Mouse (Mus musculus) intestine, embryonic 16.5 days (tissue): ENCODE results near the gene Gpr158. TPM values are rescaled to one million over a fixed set of nuclear protein-coding genes. Genes with fewer than 3 reads are reported as not detected.

Experiments
- ATAC-seq: fragments of 200-750 bp; cut with Nextera tagmentation; 2 replicates; pipeline ENCODE4 v1.8.0; 2017; ENCODE audit warnings: moderate TSS enrichment, moderate library complexity
- H3K27ac ChIP-seq: fragments of 300-500 bp; sonication (generic); 2 replicates; pipeline ENCODE4 v1.5.1; 2014; ENCODE audit warnings: mild to moderate bottlenecking, low read length
- H3K27me3 ChIP-seq: fragments of 300-500 bp; sonication (generic); replicated peaks from 2 replicates; pipeline ENCODE4 v1.6.1; 2014; ENCODE audit warnings: low read length, control low read depth, mixed read lengths; ENCODE audit not compliant: control insufficient read depth, insufficient read depth
- H3K36me3 ChIP-seq: fragments of 300-500 bp; sonication (generic); 2 replicates; pipeline ENCODE4 v1.6.1; 2014; ENCODE audit warnings: low read length, control low read depth; ENCODE audit not compliant: control insufficient read depth, insufficient read depth
- H3K4me1 ChIP-seq: fragments of 300-500 bp; sonication (generic); 2 replicates; pipeline ENCODE4 v1.6.1; 2014; ENCODE audit warnings: low read length, control low read depth, mixed read lengths; ENCODE audit not compliant: control insufficient read depth, insufficient read depth
- H3K4me2 ChIP-seq: fragments of 300-500 bp; sonication (generic); 2 replicates; pipeline ENCODE4 v1.6.1; 2014; ENCODE audit warnings: low read depth, low read length, control low read depth
- H3K4me3 ChIP-seq: fragments of 300-500 bp; sonication (generic); 2 replicates; pipeline ENCODE4 v1.5.1; 2014; ENCODE audit warnings: mild to moderate bottlenecking, low read length
- H3K9ac ChIP-seq: fragments of 300-500 bp; sonication (generic); 2 replicates; pipeline ENCODE4 v1.6.1; 2014; ENCODE audit warnings: low read depth, low read length
- H3K9me3 ChIP-seq: fragments of 300-500 bp; sonication (generic); 2 replicates; pipeline ENCODE4 v1.6.1; 2016; ENCODE audit warnings: low read length, control low read depth; ENCODE audit not compliant: control insufficient read depth
- WGBS: fragments of 180-500 bp; shearing (Covaris S2); extraction: QIAGEN DNeasy Blood & Tissue Kit; methylation state at CpG from one replicate; pipeline ENCODE4 v1.1.7; 2014; 5-methylcytosine and 5-hydroxymethylcytosine counted together
- polyA plus RNA-seq: library from polyadenylated mRNA; unstranded; fragments of >200 nt; fragmentation: Nextera tagmentation; extraction: Ambion mirVana; gene quantifications from 2 replicates; pipeline ENCODE4 v1.2.1, GENCODE M21; 2015

Gene Gpr158
- 0.02 TPM in 1 of 2 replicates, not detected in the other for polyA plus RNA-seq

- no peaks in the 10 kb centered on the region for H3K36me3 ChIP-seq
- H3K9me3 ChIP-seq, result no peaks in the 10 kb centered on the region
- H3K4me2 ChIP-seq, result peak within 1 kb of the TSS; percentile 57
- 5% methylated on average over 43 of the region's 43 CpGs for WGBS
- H3K27me3 ChIP-seq, result peaks cover 17% of the 10 kb centered on the region
- peak; percentile 94 for ATAC-seq
- H3K9ac ChIP-seq, result no peak within 1 kb of the TSS
- no peak within 1 kb of the TSS for H3K27ac ChIP-seq
- H3K4me1 ChIP-seq, result 0 out of 2 replicates have a peak, but pooled peaks cover 5% of the 10 kb centered on the region
- peak within 1 kb of the TSS; percentile 46 for H3K4me3 ChIP-seq
These were observed at the start of gene Gpr158 for GRCm38 (mm10) chr2:21367345-21368111. TSS of gene Gpr158 (plus strand) at chr2:21367542.

- H3K4me3 ChIP-seq, result no peak overlapping the region
- H3K27ac ChIP-seq, result no peak overlapping the region
- H3K9me3 ChIP-seq, result no peaks in the 10 kb centered on the region
- 78% methylated on average over 5 of the region's 5 CpGs for WGBS
- H3K9ac ChIP-seq, result no peak overlapping the region
- no peak for ATAC-seq
- no peak overlapping the region for H3K4me2 ChIP-seq
- H3K27me3 ChIP-seq, result no peaks in the 10 kb centered on the region
- H3K4me1 ChIP-seq, result no peaks in the 10 kb centered on the region
- no peaks in the 10 kb centered on the region for H3K36me3 ChIP-seq
These were observed 23.5 kb upstream of the Gpr158 start for GRCm38 (mm10) chr2:21343821-21344220.

- Histone ChIP-seq H3K36me3 (no peaks in the 10 kb centered on the region), H3K27ac (no peak overlapping the region), H3K4me2 (no peak overlapping the region), H3K27me3 (peaks cover 17% of the 10 kb centered on the region), H3K9me3 (no peaks in the 10 kb centered on the region), H3K9ac (no peak overlapping the region), H3K4me1 (0 out of 2 replicates have a peak, but pooled peaks cover 5% of the 10 kb centered on the region), H3K4me3 (no peak overlapping the region)
- no peak for ATAC-seq
- WGBS, result 18% methylated on average over 44 of the region's 44 CpGs
These were observed 1.2 kb downstream of the Gpr158 start for GRCm38 (mm10) chr2:21368351-21369170.

GRCm38 (mm10) chr2:21369171-21369485, 1.8 kb downstream of the Gpr158 start:
- Histone ChIP-seq H3K9ac (no peak overlapping the region), H3K27ac (no peak overlapping the region), H3K36me3 (no peaks in the 10 kb centered on the region), H3K4me1 (0 out of 2 replicates have a peak, but pooled peaks cover 5% of the 10 kb centered on the region), H3K27me3 (peaks cover 17% of the 10 kb centered on the region), H3K4me3 (no peak overlapping the region), H3K4me2 (no peak overlapping the region), H3K9me3 (no peaks in the 10 kb centered on the region)
- 47% methylated on average over 6 of the region's 6 CpGs for WGBS
- no peak for ATAC-seq

GRCm38 (mm10) chr2:21369556-21369955, 2.2 kb downstream of the Gpr158 start:
- 0 out of 2 replicates have a peak, but pooled peaks cover 5% of the 10 kb centered on the region for H3K4me1 ChIP-seq
- no peaks in the 10 kb centered on the region for H3K36me3 ChIP-seq
- no peak overlapping the region for H3K4me2 ChIP-seq
- no peak overlapping the region for H3K4me3 ChIP-seq
- no peaks in the 10 kb centered on the region for H3K9me3 ChIP-seq
- H3K27me3 ChIP-seq, result peaks cover 17% of the 10 kb centered on the region
- H3K27ac ChIP-seq, result no peak overlapping the region
- WGBS, result 59% methylated on average over 2 of the region's 2 CpGs
- ATAC-seq, result no peak
- no peak overlapping the region for H3K9ac ChIP-seq

- H3K27ac ChIP-seq, result no peak overlapping the region
- no peaks in the 10 kb centered on the region for H3K36me3 ChIP-seq
- H3K4me1 ChIP-seq, result no peaks in the 10 kb centered on the region
- H3K4me3 ChIP-seq, result no peak overlapping the region
- no peak for ATAC-seq
- no peaks in the 10 kb centered on the region for H3K9me3 ChIP-seq
- WGBS, result 74% methylated on average over 2 of the region's 2 CpGs
- H3K9ac ChIP-seq, result no peak overlapping the region
- H3K4me2 ChIP-seq, result no peak overlapping the region
- no peaks in the 10 kb centered on the region for H3K27me3 ChIP-seq
These were observed 12.2 kb downstream of the Gpr158 start for GRCm38 (mm10) chr2:21379516-21379915.

GRCm38 (mm10) chr2:21392727-21393126, 25.4 kb downstream of the Gpr158 start:
- no peak overlapping the region for H3K9ac ChIP-seq
- H3K4me1 ChIP-seq, result no peaks in the 10 kb centered on the region
- H3K27me3 ChIP-seq, result no peaks in the 10 kb centered on the region
- no peaks in the 10 kb centered on the region for H3K36me3 ChIP-seq
- H3K4me2 ChIP-seq, result no peak overlapping the region
- no peak for ATAC-seq
- H3K9me3 ChIP-seq, result no peaks in the 10 kb centered on the region
- no peak overlapping the region for H3K4me3 ChIP-seq
- H3K27ac ChIP-seq, result no peak overlapping the region
- 16% methylated on average over 2 of the region's 2 CpGs for WGBS

- no peak overlapping the region for H3K4me2 ChIP-seq
- H3K9me3 ChIP-seq, result no peaks in the 10 kb centered on the region
- H3K27ac ChIP-seq, result no peak overlapping the region
- ATAC-seq, result no peak
- H3K9ac ChIP-seq, result no peak overlapping the region
- no peak overlapping the region for H3K4me3 ChIP-seq
- no peaks in the 10 kb centered on the region for H3K4me1 ChIP-seq
- no peaks in the 10 kb centered on the region for H3K27me3 ChIP-seq
- 85% methylated on average over 12 of the region's 12 CpGs for WGBS
- no peaks in the 10 kb centered on the region for H3K36me3 ChIP-seq
These were observed 30.0 kb downstream of the Gpr158 start for GRCm38 (mm10) chr2:21397347-21397746.

- H3K4me3 ChIP-seq, result no peak overlapping the region
- H3K27ac ChIP-seq, result no peak overlapping the region
- H3K9me3 ChIP-seq, result no peaks in the 10 kb centered on the region
- H3K4me2 ChIP-seq, result no peak overlapping the region
- no peaks in the 10 kb centered on the region for H3K4me1 ChIP-seq
- WGBS, result 75% methylated on average over 3 of the region's 3 CpGs
- no peak overlapping the region for H3K9ac ChIP-seq
- no peaks in the 10 kb centered on the region for H3K36me3 ChIP-seq
- no peak for ATAC-seq
- no peaks in the 10 kb centered on the region for H3K27me3 ChIP-seq
These were observed 32.3 kb downstream of the Gpr158 start for GRCm38 (mm10) chr2:21399657-21400056.
